Mouse (Mus musculus): Measurements from ENCODE around the gene Sox21.

- no peak for TF ChIP-seq CTCF (IDR thresholded peaks at IDR 0.05; ENCODE audit: borderline replicate concordance, insufficient read depth, low read length)
- no peak for TF ChIP-seq POLR2A (IDR thresholded peaks at IDR 0.05; ENCODE audit: low read depth, low read length)
Measured at GRCm38 (mm10) chr14:118220885-118221284, 15.9 kb downstream of the Sox21 start.
